Comparison of ENCODE assay signal across 20 mouse cellular contexts in the genomic region with DNA sequence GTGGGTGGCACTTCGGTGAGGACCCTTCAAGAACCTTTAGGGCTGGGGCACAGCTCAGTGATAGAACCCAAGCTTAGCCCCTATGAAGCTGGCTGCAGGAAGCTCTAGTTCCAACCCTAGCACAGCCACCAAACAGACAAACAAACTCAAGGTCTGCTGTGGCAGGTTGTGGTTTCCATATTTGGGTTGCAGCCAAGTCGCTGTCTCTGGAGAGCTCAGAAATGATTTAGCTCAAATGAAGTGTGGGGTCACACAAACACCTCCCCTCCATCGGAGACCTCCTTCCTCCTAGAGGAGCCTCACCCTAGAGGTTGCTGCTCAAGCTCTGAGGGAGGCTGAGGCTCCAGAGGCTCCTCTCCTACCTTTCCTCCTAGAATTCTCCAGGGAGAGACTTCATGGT. TPM values are rescaled to one million over a fixed set of nuclear protein-coding genes. Genes with fewer than 3 reads are reported as not detected.
DNase-seq lines count a peak whose midpoint lies in the region; ATAC-seq lines count a peak whose summit lies in the region.
"Had no signal": no experiment of that assay in that cellular context is flagged by ENCODE, and none has a peak within 500 bp of the region (broad histone marks: within the 10 kb centered on the region; RNA-seq: fewer than 3 reads in every experiment).

No protein-coding gene starts in this region.

- peak overlapping the region; percentile 90 for H3K27ac ChIP-seq in hindbrain, embryonic 10.5 days
- no peak overlapping the region for H3K27ac ChIP-seq in hindbrain, embryonic 11.5 days (ENCODE audit: low read depth, low read length)
- H3K27ac ChIP-seq in midbrain, embryonic 14.5 days (replicated peaks; ENCODE audit: low read depth, low read length): no peak overlapping the region
- no peak overlapping the region for H3K27ac ChIP-seq in midbrain, embryonic 16.5 days (ENCODE audit: low read length)
- H3K27ac ChIP-seq: hindbrain, embryonic 13.5 days; limb, embryonic 10.5 days; liver, embryonic 15.5 days; macrophage had no signal

- H3K9me3 ChIP-seq in hindbrain, embryonic 10.5 days: no peaks in the 10 kb centered on the region
- H3K9me3 ChIP-seq in hindbrain, embryonic 11.5 days (ENCODE audit: control insufficient read depth, low read length): no peaks in the 10 kb centered on the region
- no peaks in the 10 kb centered on the region for H3K9me3 ChIP-seq in midbrain, embryonic 14.5 days (ENCODE audit: control insufficient read depth, low read length)
- no peaks in the 10 kb centered on the region for H3K9me3 ChIP-seq in midbrain, embryonic 16.5 days (replicated peaks; ENCODE audit: control insufficient read depth, low read length, poor library complexity, severe bottlenecking)
- H3K9me3 ChIP-seq: heart, embryonic 12.5 days; hindbrain, embryonic 13.5 days; limb, embryonic 10.5 days; liver, embryonic 15.5 days had no signal

- WGBS in hindbrain, embryonic 10.5 days: 90% methylated on average over 3 of the region's 3 CpGs
- WGBS in hindbrain, embryonic 11.5 days: 87% methylated on average over 3 of the region's 3 CpGs
- 90% methylated on average over 3 of the region's 3 CpGs for WGBS in midbrain, embryonic 14.5 days
- WGBS in midbrain, embryonic 16.5 days: 78% methylated on average over 3 of the region's 3 CpGs

- peaks cover 61% of the 10 kb centered on the region for H3K4me1 ChIP-seq in hindbrain, embryonic 10.5 days (replicated peaks)
- peaks cover 5% of the 10 kb centered on the region; the same call in 1 of the 2 replicates for H3K4me1 ChIP-seq in hindbrain, embryonic 11.5 days (replicated peaks; ENCODE audit: control insufficient read depth, insufficient read depth, low read length)
- peaks cover 31% of the 10 kb centered on the region for H3K4me1 ChIP-seq in midbrain, embryonic 14.5 days (ENCODE audit: control insufficient read depth, insufficient read depth, low read length)
- H3K4me1 ChIP-seq in midbrain, embryonic 16.5 days (ENCODE audit: control insufficient read depth, insufficient read depth, low read length): peaks cover 8% of the 10 kb centered on the region; the same call in 1 of the 2 replicates
- H3K4me1 ChIP-seq: liver, embryonic 15.5 days had no signal

- H3K4me2 ChIP-seq in hindbrain, embryonic 11.5 days (replicated peaks; ENCODE audit: low read depth, low read length): no peak overlapping the region
- no peak overlapping the region for H3K4me2 ChIP-seq in midbrain, embryonic 14.5 days (ENCODE audit: low read length)
- no peak overlapping the region for H3K4me2 ChIP-seq in midbrain, embryonic 16.5 days (ENCODE audit: low read length)
- H3K4me2 ChIP-seq: heart, embryonic 12.5 days; hindbrain, embryonic 13.5 days; liver, embryonic 15.5 days had no signal

- H3K27me3 ChIP-seq in hindbrain, embryonic 10.5 days (ENCODE audit: insufficient read depth, poor library complexity, severe bottlenecking): peaks cover 74% of the 10 kb centered on the region
- H3K27me3 ChIP-seq in hindbrain, embryonic 11.5 days (ENCODE audit: control insufficient read depth, insufficient read depth, low read length): peaks cover 8% of the 10 kb centered on the region
- no peaks in the 10 kb centered on the region for H3K27me3 ChIP-seq in midbrain, embryonic 14.5 days (ENCODE audit: control insufficient read depth, insufficient read depth, low read length)
- H3K27me3 ChIP-seq in midbrain, embryonic 16.5 days (ENCODE audit: control insufficient read depth, insufficient read depth, low read depth, low read length): no peaks in the 10 kb centered on the region

- DNase-seq in hindbrain, embryonic 10.5 days (ENCODE audit: low spot score): no peak
- DNase-seq in hindbrain, embryonic 11.5 days (ENCODE audit: low spot score): no peak
- DNase-seq in midbrain, embryonic 14.5 days: peak; percentile 20
- DNase-seq in layer of hippocampus, postnatal 36 days: no peak
- no peak for DNase-seq in layer of hippocampus, postnatal 25 days (ENCODE audit: extremely low spot score in 1 of 2, low spot score in 1 of 2)
- DNase-seq: cerebellum, adult 18-20 months; cerebellum, postnatal 36 days; gastrocnemius, postnatal 14 days; heart, adult 18-20 months; heart, postnatal 10 days; kidney, adult 11 months; layer of hippocampus, adult 9-11 months; liver had no signal

- ATAC-seq in hindbrain, embryonic 11.5 days (ENCODE audit: low FRiP score): no peak
- ATAC-seq in midbrain, embryonic 14.5 days (ENCODE audit: low FRiP score, low TSS enrichment): no peak
- ATAC-seq in midbrain, embryonic 16.5 days: no peak
- ATAC-seq in hematopoietic stem cell, adult 5-6 weeks (replicated peaks in 1 of 2; ENCODE audit: insufficient read depth in 1 of 2, low FRiP score in 2 of 2, low TSS enrichment in 1 of 2, low read depth in 1 of 2, poor library complexity in 2 of 2, severe bottlenecking in 2 of 2): peak; percentile 78 to 85

- H3K9ac ChIP-seq in hindbrain, embryonic 11.5 days (ENCODE audit: low read depth, low read length): no peak overlapping the region
- no peak overlapping the region for H3K9ac ChIP-seq in midbrain, embryonic 14.5 days (replicated peaks; ENCODE audit: low read length)
- H3K9ac ChIP-seq in midbrain, embryonic 16.5 days (ENCODE audit: low read depth, low read length): no peak overlapping the region
- H3K9ac ChIP-seq: heart, embryonic 12.5 days; hindbrain, embryonic 13.5 days; liver, embryonic 15.5 days had no signal

- H3K36me3 ChIP-seq in hindbrain, embryonic 10.5 days: peaks cover 23% of the 10 kb centered on the region
- no peaks in the 10 kb centered on the region for H3K36me3 ChIP-seq in hindbrain, embryonic 11.5 days (ENCODE audit: control insufficient read depth, insufficient read depth, low read length)
- H3K36me3 ChIP-seq in midbrain, embryonic 14.5 days (ENCODE audit: control insufficient read depth, insufficient read depth, low read length): no peaks in the 10 kb centered on the region
- no peaks in the 10 kb centered on the region for H3K36me3 ChIP-seq in midbrain, embryonic 16.5 days (ENCODE audit: control insufficient read depth, insufficient read depth, low read length)
- H3K36me3 ChIP-seq: heart, embryonic 12.5 days; hindbrain, embryonic 13.5 days; limb, embryonic 10.5 days; liver, embryonic 15.5 days had no signal

- H3K4me3 ChIP-seq in hindbrain, embryonic 10.5 days: no peak overlapping the region
- no peak overlapping the region for H3K4me3 ChIP-seq in hindbrain, embryonic 11.5 days (ENCODE audit: low read depth, low read length)
- H3K4me3 ChIP-seq in midbrain, embryonic 14.5 days (replicated peaks; ENCODE audit: low read depth, low read length): no peak overlapping the region
- H3K4me3 ChIP-seq in midbrain, embryonic 16.5 days (ENCODE audit: low read depth, low read length): no peak overlapping the region
- H3K4me3 ChIP-seq: heart, embryonic 12.5 days; hindbrain, embryonic 13.5 days; limb, embryonic 10.5 days; liver, embryonic 15.5 days had no signal

RNA-seq across cellular contexts. Expression of a gene that starts 48.4 kb away (rescaled TPM):
- polyA plus RNA-seq in hindbrain, embryonic 10.5 days (2016; fragmentation: Nextera tagmentation; extraction: Ambion mirVana): 10.1 TPM in 2 replicates
- 8.3 and 8.6 TPM in 2 replicates for polyA plus RNA-seq in hindbrain, embryonic 11.5 days (2014; fragmentation: Nextera tagmentation; extraction: Ambion mirVana)
- 4.2 and 6.1 TPM in 2 replicates for polyA plus RNA-seq in midbrain, embryonic 14.5 days (2014; fragmentation: Nextera tagmentation; extraction: Ambion mirVana)
- polyA plus RNA-seq in midbrain, embryonic 16.5 days (2015; fragmentation: Nextera tagmentation; extraction: Ambion mirVana): 4.0 and 4.5 TPM in 2 replicates
- 5.1 and 7.4 TPM in 2 replicates for total RNA-seq in hematopoietic stem cell, adult 5-6 weeks (2017)
- total RNA-seq in layer of hippocampus, postnatal 36 days (2021): 1 to 10 TPM; 1.8 to 2.1 TPM
- 1 to 10 TPM; 2.0 to 2.2 TPM for total RNA-seq in layer of hippocampus, postnatal 25 days (2021)

Comparison
In these comparisons a context has a peak if more than half of its experiments do, and no peak if none do; other contexts are left out.
1. ATAC-seq: peak in hematopoietic stem cell, adult 5-6 weeks (2 of 2); none in hindbrain, embryonic 11.5 days (single experiment), midbrain, embryonic 14.5 days (single experiment) and midbrain, embryonic 16.5 days (single experiment).